Mouse (Mus musculus): ENCODE results near the gene Micu1. TPM values are rescaled to one million over a fixed set of nuclear protein-coding genes. Genes with fewer than 3 reads are reported as not detected.
A peak's percentile ranks its signal among the peaks of the same experiment; 100 is the strongest.

Gene Micu1
- polyA plus RNA-seq, 1 experiment from 2014 or later, result 79.9 TPM

GRCm38 (mm10) chr10:59795085-59795484 is 92.8 kb downstream of the Micu1 start:
- no peak overlapping the region for H3K4me3 ChIP-seq
- H3K9ac ChIP-seq, result no peak overlapping the region
- no peak overlapping the region for H3K27ac ChIP-seq
- ATAC-seq (ENCODE audit: insufficient number of reproducible peaks, insufficient read depth, low FRiP score, low TSS enrichment), result no peak
- peaks cover 9% of the 10 kb centered on the region; the same call in 1 of the 2 replicates for H3K4me1 ChIP-seq
- no peaks in the 10 kb centered on the region for H3K9me3 ChIP-seq
- no peaks in the 10 kb centered on the region for H3K27me3 ChIP-seq
- peaks cover 15% of the 10 kb centered on the region for H3K36me3 ChIP-seq
- no peak overlapping the region for H3K4me2 ChIP-seq (replicated peaks)
- WGBS, result 84% methylated on average over 7 of the region's 7 CpGs

GRCm38 (mm10) chr10:59795902-59796301 is 93.6 kb downstream of the Micu1 start:
- Histone ChIP-seq H3K36me3 (0 out of 2 replicates have a peak, but pooled peaks cover 12% of the 10 kb centered on the region), H3K4me3 (no peak overlapping the region), H3K27ac (no peak overlapping the region), H3K4me2 (replicated peaks) (no peak overlapping the region), H3K9me3 (no peaks in the 10 kb centered on the region), H3K27me3 (no peaks in the 10 kb centered on the region), H3K9ac (no peak overlapping the region), H3K4me1 (peaks cover 9% of the 10 kb centered on the region; the same call in 1 of the 2 replicates)
- WGBS, result 69% methylated on average over 4 of the region's 4 CpGs
- ATAC-seq (ENCODE audit: insufficient number of reproducible peaks, insufficient read depth, low FRiP score, low TSS enrichment), result no peak

- H3K4me2 ChIP-seq (replicated peaks), result no peak overlapping the region
- H3K27me3 ChIP-seq, result no peaks in the 10 kb centered on the region
- H3K4me1 ChIP-seq, result peaks cover 9% of the 10 kb centered on the region; the same call in 1 of the 2 replicates
- 0 out of 2 replicates have a peak, but pooled peaks cover 3% of the 10 kb centered on the region for H3K36me3 ChIP-seq
- 69% methylated on average over 3 of the region's 3 CpGs for WGBS
- no peak for ATAC-seq (ENCODE audit: insufficient number of reproducible peaks, insufficient read depth, low FRiP score, low TSS enrichment)
- no peak overlapping the region for H3K9ac ChIP-seq
- H3K4me3 ChIP-seq, result no peak overlapping the region
- H3K9me3 ChIP-seq, result no peaks in the 10 kb centered on the region
- H3K27ac ChIP-seq, result no peak overlapping the region
These were observed 96.1 kb downstream of the Micu1 start for GRCm38 (mm10) chr10:59798371-59798770.

GRCm38 (mm10) chr10:59799303-59800044 is 97.2 kb downstream of the Micu1 start:
- no peak overlapping the region for H3K4me3 ChIP-seq
- H3K9ac ChIP-seq, result no peak overlapping the region
- H3K4me1 ChIP-seq, result peaks cover 9% of the 10 kb centered on the region; the same call in 1 of the 2 replicates
- no peaks in the 10 kb centered on the region for H3K9me3 ChIP-seq
- H3K27ac ChIP-seq, result no peak overlapping the region
- WGBS, result 65% methylated on average over 13 of the region's 13 CpGs
- H3K4me2 ChIP-seq (replicated peaks), result no peak overlapping the region
- 0 out of 2 replicates have a peak, but pooled peaks cover 4% of the 10 kb centered on the region for H3K36me3 ChIP-seq
- no peak for ATAC-seq (ENCODE audit: insufficient number of reproducible peaks, insufficient read depth, low FRiP score, low TSS enrichment)
- no peaks in the 10 kb centered on the region for H3K27me3 ChIP-seq

GRCm38 (mm10) chr10:59800159-59800558 is 97.9 kb downstream of the Micu1 start:
- 32% methylated on average over 10 of the region's 10 CpGs for WGBS
- no peaks in the 10 kb centered on the region for H3K9me3 ChIP-seq
- H3K4me2 ChIP-seq (replicated peaks), result no peak overlapping the region
- no peak overlapping the region for H3K4me3 ChIP-seq
- no peaks in the 10 kb centered on the region for H3K27me3 ChIP-seq
- peaks cover 9% of the 10 kb centered on the region; the same call in 1 of the 2 replicates for H3K4me1 ChIP-seq
- H3K27ac ChIP-seq, result 0 out of 2 replicates have a peak overlapping the region, but pooled peaks have one; percentile 46
- 0 out of 2 replicates have a peak, but pooled peaks cover 4% of the 10 kb centered on the region for H3K36me3 ChIP-seq
- 0 out of 2 replicates have a peak, but pooled peaks have one; percentile 24 for ATAC-seq (ENCODE audit: insufficient number of reproducible peaks, insufficient read depth, low FRiP score, low TSS enrichment)
- no peak overlapping the region for H3K9ac ChIP-seq

- H3K9me3 ChIP-seq, result no peaks in the 10 kb centered on the region
- no peak overlapping the region for H3K4me2 ChIP-seq (replicated peaks)
- peaks cover 9% of the 10 kb centered on the region; the same call in 1 of the 2 replicates for H3K4me1 ChIP-seq
- ATAC-seq (ENCODE audit: insufficient number of reproducible peaks, insufficient read depth, low FRiP score, low TSS enrichment), result no peak
- H3K36me3 ChIP-seq, result 0 out of 2 replicates have a peak, but pooled peaks cover 4% of the 10 kb centered on the region
- H3K4me3 ChIP-seq, result no peak overlapping the region
- H3K27me3 ChIP-seq, result no peaks in the 10 kb centered on the region
- H3K27ac ChIP-seq, result no peak overlapping the region
- WGBS, result 88% methylated on average over 12 of the region's 12 CpGs
- no peak overlapping the region for H3K9ac ChIP-seq
These were observed 98.7 kb downstream of the Micu1 start for GRCm38 (mm10) chr10:59800826-59801501.

GRCm38 (mm10) chr10:59808677-59809076 is 106.4 kb downstream of the Micu1 start:
- Histone ChIP-seq H3K4me3 (no peak overlapping the region), H3K36me3 (peaks cover 5% of the 10 kb centered on the region; the same call in 1 of the 2 replicates), H3K27ac (no peak overlapping the region), H3K9ac (no peak overlapping the region), H3K4me1 (peaks cover 8% of the 10 kb centered on the region), H3K27me3 (no peaks in the 10 kb centered on the region), H3K4me2 (replicated peaks) (no peak overlapping the region), H3K9me3 (no peaks in the 10 kb centered on the region)
- WGBS, result 85% methylated on average over 4 of the region's 4 CpGs
- no peak for ATAC-seq (ENCODE audit: insufficient number of reproducible peaks, insufficient read depth, low FRiP score, low TSS enrichment)

- Histone ChIP-seq H3K9ac (no peak overlapping the region), H3K27ac (no peak overlapping the region), H3K4me1 (peaks cover 8% of the 10 kb centered on the region), H3K36me3 (peaks cover 5% of the 10 kb centered on the region; the same call in 1 of the 2 replicates), H3K9me3 (no peaks in the 10 kb centered on the region), H3K4me2 (replicated peaks) (no peak overlapping the region), H3K4me3 (no peak overlapping the region), H3K27me3 (no peaks in the 10 kb centered on the region)
- ATAC-seq (ENCODE audit: insufficient number of reproducible peaks, insufficient read depth, low FRiP score, low TSS enrichment), result no peak
- 79% methylated on average over 4 of the region's 4 CpGs for WGBS
These were observed 107.8 kb downstream of the Micu1 start for GRCm38 (mm10) chr10:59809991-59810574.

- no peak overlapping the region for H3K4me3 ChIP-seq
- 0 out of 2 replicates have a peak overlapping the region, but pooled peaks have one; percentile 2 for H3K27ac ChIP-seq
- ATAC-seq (ENCODE audit: insufficient number of reproducible peaks, insufficient read depth, low FRiP score, low TSS enrichment), result no peak
- no peak overlapping the region for H3K4me2 ChIP-seq (replicated peaks)
- H3K9ac ChIP-seq, result no peak overlapping the region
- peaks cover 12% of the 10 kb centered on the region for H3K4me1 ChIP-seq
- H3K9me3 ChIP-seq, result no peaks in the 10 kb centered on the region
- 24% methylated on average over 13 of the region's 13 CpGs for WGBS
- H3K27me3 ChIP-seq, result no peaks in the 10 kb centered on the region
- H3K36me3 ChIP-seq, result peaks cover 5% of the 10 kb centered on the region; the same call in 1 of the 2 replicates
These were observed 110.7 kb downstream of the Micu1 start for GRCm38 (mm10) chr10:59812939-59813338.

- no peak for ATAC-seq (ENCODE audit: insufficient number of reproducible peaks, insufficient read depth, low FRiP score, low TSS enrichment)
- Histone ChIP-seq H3K4me3 (no peak overlapping the region), H3K27me3 (no peaks in the 10 kb centered on the region), H3K9me3 (no peaks in the 10 kb centered on the region), H3K4me1 (peaks cover 12% of the 10 kb centered on the region), H3K4me2 (replicated peaks) (no peak overlapping the region), H3K9ac (no peak overlapping the region), H3K36me3 (peaks cover 5% of the 10 kb centered on the region; the same call in 1 of the 2 replicates), H3K27ac (no peak overlapping the region)
- 87% methylated on average over 9 of the region's 9 CpGs for WGBS
These were observed 111.5 kb downstream of the Micu1 start for GRCm38 (mm10) chr10:59813759-59814158.

- H3K9ac ChIP-seq, result no peak overlapping the region
- H3K27me3 ChIP-seq, result no peaks in the 10 kb centered on the region
- no peak for ATAC-seq (ENCODE audit: insufficient number of reproducible peaks, insufficient read depth, low FRiP score, low TSS enrichment)
- H3K27ac ChIP-seq, result peak overlapping the region; percentile 30; the same call in 1 of the 2 replicates
- peaks cover 5% of the 10 kb centered on the region; the same call in 1 of the 2 replicates for H3K36me3 ChIP-seq
- H3K4me1 ChIP-seq, result peaks cover 12% of the 10 kb centered on the region
- 71% methylated on average over 7 of the region's 7 CpGs for WGBS
- H3K9me3 ChIP-seq, result no peaks in the 10 kb centered on the region
- no peak overlapping the region for H3K4me3 ChIP-seq
- no peak overlapping the region for H3K4me2 ChIP-seq (replicated peaks)
These were observed 112.4 kb downstream of the Micu1 start for GRCm38 (mm10) chr10:59814505-59815155.
